Mouse (Mus musculus): Measurements from ENCODE around the gene Scn4a.
A peak's percentile ranks its signal among the peaks of the same experiment; 100 is the strongest.
"Not testable (repeated sequence)": the region's sequence is repeated elsewhere in the genome, so short reads cannot be mapped to it uniquely, and the experiment has no call there.

Gene Scn4a

DNA sequence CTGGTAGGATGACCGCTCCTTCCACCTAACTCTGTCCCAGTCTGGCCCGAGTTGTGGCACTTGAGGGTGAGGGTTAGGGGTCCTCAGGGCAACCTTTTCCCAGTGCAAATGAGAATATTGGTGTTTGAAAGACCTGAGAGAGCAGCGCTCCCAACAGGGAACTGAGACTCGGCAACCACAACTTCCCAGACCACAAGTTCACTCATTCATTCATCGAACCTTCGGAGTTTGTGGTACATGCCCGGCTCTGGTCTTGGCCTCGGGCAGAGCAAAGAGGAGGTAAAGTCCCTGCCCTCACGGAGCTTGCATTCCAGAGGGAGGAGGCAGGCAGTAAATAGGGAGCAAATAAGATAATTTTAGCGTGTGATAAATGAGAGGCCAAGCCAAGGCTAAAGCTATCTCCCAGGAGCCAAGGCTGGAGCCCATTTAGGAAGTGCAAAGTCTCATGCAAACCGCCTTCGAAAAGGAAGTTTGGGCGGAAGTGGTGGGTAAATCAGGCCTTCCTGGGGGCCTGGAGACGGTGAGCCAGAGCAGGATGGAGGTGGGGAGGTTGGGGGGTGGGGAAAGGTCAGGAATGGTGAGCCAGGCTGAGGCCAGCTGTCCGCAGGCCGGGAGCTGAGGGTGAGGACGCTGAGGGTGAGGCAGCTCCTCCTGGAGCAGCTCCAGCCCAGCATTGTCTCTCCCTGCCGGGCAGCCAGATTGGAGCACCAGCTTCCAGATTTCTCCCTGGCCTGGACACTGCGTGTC lies 2.5 kb upstream of the Scn4a start:
- DNase-seq (ENCODE audit: extremely low spot score) = no peak

DNA sequence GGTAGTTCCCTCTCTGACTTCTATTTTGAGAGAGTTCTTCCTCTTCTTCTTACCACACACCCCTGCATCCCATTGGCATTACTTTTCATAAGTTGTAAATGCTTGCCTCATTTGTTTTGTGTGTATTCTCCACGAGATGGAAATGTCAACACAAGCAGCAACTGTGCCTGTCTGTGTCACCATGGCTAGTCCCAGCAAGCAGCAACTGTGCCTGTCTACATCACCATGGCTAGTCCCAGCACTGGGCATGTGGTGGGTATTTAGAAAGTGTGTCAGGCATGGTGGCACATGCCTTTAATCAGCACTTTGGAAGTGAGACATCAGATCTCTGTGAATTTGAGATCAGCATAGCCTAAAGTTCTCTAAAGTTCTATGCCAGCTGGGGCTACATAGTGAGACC lies 1.1 kb upstream of the Scn4a start:
- DNase-seq (ENCODE audit: extremely low spot score) = no peak

DNA sequence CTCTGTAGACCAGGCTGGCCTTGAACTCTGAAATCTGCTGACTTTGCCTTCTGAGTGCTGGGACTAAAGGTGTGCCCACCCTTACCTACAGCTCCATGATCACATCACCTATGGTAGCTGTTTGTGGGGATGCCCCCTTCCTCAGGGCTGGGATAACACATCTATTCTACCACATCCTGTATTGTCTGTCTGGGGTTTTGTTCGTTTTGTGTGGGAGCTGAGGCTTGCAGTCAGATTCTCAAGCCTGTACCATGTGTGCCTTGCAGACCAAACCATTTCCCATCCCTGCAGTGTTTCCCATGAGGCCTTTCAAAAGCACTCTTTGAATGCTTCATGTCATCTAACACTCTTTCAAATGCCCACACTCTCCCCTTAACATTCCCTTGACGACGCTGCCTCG lies 1.1 kb downstream of the Scn4a start:
- no peak for DNase-seq (ENCODE audit: extremely low spot score)

DNA sequence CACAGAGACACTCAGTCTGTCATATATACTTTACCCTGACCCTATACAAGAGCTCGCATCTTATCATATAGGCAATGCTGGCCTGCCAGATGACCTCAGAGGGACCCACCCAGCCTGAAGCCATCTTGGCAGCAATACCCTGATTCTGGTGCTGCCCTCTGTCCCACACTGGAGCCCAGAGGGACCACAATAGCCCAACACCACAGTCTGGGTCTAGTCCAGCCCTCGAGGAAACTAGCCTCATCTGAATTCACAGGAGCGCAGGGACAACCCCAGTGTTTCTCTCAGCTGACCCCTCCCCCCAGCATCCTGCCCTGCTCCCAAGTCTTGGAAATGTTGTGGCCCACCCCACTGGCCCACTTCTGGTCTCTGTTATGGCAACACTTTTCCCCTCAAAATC lies 1.8 kb downstream of the Scn4a start:
- no peak for DNase-seq (ENCODE audit: extremely low spot score)

DNA sequence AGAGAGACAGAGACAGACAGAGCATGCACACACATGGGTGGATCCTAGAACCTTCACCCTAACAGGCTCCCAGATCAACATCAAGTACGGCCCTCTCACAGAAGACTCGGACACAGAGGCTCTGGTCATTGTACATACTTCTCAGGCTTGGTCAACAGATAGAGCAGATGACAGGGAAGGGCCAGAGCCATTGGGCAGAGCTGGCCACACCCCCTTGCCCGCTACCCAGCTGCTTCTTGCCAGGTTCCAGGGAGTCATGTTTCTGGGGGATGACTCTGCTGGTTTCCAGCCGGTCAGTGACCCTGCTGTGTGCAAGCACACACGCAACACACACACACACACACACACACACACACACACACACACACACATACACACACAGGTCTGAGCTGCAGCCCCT lies 2.2 kb downstream of the Scn4a start:
- DNase-seq (ENCODE audit: extremely low spot score) = no peak

DNA sequence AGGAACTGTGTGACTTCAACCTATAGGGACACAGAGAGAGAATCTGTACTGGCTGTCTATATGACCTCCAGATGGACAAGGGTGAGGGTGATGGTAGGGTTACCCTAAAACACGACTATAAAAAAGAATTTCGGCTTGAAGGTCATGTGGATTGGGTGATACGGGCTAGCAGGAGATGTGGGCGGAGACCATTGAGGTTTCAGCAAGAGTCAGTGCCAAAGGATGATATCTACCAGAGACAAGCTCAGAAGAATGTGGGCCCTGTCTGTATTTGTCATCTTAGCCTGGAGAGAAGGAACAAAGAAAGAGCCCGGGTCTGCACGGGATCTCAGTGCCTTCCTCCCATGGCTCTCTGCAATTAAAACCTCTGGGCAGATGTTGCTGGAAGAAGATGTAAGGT lies 3.3 kb downstream of the Scn4a start:
- DNase-seq (ENCODE audit: extremely low spot score) = no peak

DNA sequence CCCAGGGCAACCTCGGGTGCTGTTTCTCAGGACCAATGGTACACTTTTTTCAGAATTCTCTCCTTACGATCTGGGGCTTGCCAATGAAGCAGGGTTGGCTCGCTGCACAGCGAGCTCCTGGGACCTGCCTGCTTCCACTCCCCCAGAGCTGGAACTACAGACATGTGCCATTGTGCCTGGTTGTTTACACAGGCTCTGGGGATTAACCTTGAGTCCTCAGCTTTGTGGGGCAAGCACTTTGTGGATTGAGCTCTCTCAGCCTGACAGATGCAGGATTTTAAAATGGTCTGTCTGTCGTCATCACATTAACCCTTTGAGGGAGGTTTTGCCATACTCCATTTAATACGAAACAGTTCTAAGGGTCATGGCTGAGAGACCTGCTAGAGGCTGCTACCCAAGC lies 8.2 kb downstream of the Scn4a start:
- DNase-seq (ENCODE audit: extremely low spot score) = no peak

DNA sequence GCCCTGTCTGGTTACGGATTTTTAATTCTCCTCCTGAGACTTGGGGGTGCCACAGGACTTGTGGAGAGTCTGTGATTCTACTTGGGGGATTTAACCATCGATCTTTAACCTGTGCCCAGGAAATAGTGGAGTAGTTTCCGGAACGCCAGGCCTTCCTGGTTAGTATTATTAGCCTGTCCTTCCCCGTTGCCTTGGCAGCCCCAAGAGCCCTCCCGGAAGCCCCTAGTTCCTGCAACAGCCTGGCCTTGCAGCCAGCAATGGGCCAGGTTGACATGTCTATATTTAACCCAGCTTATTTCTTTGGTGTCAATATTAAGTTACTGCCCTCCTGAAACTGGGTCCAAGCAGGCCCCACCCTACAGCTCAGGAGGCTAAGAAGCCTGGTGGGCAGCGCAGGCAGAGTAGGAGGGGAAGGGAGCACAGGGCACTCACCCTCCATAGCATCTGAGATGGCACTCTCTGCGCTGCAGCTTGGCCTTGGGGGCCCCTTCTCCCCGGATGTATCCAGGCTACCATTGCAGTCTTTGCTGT lies 12.0 kb downstream of the Scn4a start:
- DNase-seq (ENCODE audit: extremely low spot score) = no peak

DNA sequence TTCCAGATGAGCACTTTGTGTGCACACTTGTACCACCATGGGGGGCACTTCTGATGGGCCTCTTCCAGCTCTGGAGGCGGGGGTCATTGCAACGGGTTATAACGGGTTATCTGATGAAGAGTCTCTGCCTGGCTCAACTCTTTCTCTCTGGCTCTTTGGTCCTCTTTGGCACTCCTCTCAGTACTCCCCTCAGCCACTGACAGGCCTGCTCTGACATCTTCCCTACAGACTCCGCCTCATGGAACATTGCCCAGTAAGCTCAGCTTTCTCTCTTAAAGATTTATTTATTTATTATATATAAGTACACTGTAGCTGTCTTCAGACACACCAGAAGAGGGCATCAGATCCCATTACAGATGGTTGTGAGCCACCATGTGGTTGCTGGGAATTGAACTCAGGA lies 13.8 kb downstream of the Scn4a start:
- not testable (repeated sequence) for DNase-seq (ENCODE audit: extremely low spot score)

DNA sequence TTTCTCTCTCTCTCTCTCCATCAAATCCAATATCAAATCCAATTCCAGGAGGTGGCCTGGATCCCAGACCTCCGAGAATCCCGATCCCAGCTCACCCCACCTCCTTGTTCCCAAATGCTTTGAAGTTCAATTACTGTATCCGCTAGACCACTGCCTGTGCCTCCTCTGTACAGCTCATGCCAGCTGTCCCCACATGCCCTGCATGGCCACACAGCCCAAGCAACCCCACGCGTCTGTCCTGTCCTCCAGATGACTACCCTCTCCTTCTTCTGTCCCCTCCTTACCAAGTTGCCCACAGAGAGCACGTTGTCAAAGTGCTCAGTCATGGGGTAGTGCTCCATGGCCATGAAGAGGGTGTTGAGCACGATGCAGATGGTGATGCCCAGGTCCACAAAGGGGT lies 14.2 kb downstream of the Scn4a start:
- no peak for DNase-seq (ENCODE audit: extremely low spot score)

DNA sequence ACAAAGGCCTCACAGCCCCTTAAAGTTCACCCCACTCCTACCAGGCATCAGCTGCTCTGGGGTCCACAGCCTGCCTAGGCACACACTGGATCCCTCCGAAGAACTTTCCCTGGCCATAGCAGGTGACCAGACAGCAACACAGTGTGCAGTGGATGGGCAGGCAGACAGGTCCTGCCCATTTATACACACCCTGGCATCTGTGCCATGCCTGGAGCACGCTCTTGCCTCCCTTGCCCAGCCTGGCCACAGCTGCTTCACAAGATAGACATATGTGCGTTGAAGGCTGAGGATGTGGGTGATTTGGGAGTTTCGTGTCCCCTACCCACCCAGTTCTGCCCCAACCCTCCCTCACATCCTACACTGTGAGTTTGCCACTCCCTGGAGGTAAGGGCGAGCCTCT lies 15.1 kb downstream of the Scn4a start:
- DNase-seq (ENCODE audit: extremely low spot score) = no peak

DNA sequence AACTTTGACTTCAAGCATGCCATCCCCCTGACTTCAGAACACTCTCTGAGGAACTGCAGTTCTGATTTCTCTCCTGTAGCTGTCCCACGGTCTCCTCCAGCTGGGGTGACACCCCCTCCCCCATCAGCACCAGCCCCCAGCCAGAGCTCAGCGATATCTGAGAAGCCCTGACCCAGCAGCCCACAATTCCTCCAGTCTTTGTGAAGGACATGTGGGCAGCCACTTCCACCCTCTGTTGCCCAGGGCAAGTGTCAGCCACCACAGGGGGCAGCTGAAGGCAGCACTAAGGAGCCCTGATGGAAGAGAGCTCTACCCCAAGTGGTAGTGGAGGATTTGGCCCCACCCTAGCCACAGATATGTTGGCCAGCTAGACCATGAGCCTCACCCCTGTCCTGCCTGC lies 19.0 kb downstream of the Scn4a start:
- no peak for DNase-seq (ENCODE audit: extremely low spot score)

DNA sequence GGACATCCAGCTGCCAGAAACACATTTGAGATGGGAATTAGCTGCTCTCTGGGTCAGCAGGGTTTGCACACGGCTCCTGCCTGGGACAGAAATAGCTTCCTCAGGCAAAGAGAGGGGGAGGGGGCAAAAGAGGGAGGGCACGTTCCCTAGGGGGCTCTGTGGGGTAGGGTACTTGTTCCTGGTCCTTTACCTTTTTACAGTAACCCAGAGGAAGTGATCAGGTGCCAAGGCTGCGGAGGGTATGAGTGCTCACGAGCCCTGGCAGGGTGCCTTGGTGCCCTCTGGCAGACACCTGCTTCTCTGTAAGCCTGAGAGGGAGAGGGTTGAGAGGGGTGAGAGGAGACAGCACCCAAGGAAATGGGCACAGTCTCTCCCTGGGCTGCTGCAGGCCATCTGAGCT lies 20.6 kb downstream of the Scn4a start:
- no peak for DNase-seq (ENCODE audit: extremely low spot score)

DNA sequence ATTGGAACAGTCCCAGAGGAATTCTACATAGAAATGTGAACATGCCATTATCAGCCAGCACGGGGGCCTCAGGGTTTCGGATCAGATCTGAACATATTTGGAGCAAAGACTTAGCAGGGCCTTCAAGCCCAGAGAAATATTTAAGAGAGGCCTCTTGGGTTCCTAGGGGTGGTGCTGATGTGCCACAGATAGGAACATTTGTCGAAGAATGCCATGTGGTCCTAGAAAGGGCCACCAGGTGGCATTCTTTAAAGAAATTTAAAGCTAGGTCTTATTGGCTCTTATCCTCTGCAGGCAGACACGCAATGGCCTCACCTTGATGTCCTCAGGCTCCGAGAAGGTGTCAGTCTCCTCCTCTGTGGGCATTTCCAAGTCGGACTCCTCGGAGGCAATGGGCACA lies 23.4 kb downstream of the Scn4a start:
- no peak for DNase-seq (ENCODE audit: extremely low spot score)

DNA sequence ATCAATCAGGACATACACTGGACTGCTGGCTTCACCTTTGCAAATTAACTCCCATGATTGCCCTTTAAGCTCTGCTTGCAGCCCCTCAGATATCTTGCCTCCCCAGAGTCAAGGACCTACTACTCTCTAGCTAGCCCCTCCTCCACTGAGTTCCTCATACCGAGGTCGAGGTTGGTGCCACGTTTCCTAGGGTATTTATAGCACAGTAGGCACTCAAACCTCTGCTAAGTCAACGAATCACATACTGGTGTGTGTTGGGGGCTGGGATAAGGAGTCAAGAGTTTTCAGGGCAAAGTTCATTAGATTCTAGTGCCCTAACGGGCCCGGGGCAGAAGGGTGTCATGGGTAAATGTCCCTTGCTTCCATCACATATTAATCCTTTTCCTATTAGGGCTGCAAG lies 24.0 kb downstream of the Scn4a start:
- no peak for DNase-seq (ENCODE audit: extremely low spot score)

DNA sequence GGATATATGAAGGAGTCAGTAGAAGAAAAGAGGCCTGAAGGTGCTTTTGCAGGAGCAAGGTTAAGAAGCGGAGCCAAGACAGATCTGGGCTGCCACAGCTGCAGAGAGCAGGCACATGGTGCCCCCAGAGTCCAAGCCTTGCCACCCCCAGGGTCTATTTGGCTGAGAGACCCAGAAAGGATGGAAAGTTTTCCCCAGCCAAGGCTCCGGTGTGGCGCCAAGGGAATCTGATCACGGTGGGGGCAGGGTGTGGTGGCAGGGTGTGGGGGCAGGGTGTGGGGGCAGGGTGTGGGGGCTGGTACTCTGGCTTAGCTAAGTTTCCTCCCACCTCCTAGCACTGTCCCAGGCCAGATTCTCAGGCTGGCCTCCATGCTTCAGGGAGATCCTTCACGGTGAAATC lies 24.6 kb downstream of the Scn4a start:
- no peak for DNase-seq (ENCODE audit: extremely low spot score)

DNA sequence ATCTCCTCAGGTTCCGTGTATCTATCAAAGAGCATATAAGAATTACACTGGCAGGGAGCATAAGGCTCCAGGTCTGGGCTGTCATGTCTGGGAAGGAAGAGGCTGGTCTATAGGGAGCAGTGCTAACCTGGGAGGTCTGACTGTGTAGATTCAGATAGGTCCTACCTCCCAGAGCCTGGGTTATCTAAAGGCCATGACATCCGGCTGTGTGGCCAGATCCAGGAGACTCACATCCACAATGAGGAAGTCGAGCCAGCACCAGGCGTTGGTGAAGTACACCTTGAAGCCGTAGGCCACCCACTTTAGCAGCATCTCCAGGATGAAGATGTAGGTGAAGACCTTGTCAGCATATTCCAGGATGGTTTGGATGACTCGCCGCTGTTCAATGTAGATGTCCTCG lies 26.6 kb downstream of the Scn4a start:
- no peak for DNase-seq (ENCODE audit: extremely low spot score)

DNA sequence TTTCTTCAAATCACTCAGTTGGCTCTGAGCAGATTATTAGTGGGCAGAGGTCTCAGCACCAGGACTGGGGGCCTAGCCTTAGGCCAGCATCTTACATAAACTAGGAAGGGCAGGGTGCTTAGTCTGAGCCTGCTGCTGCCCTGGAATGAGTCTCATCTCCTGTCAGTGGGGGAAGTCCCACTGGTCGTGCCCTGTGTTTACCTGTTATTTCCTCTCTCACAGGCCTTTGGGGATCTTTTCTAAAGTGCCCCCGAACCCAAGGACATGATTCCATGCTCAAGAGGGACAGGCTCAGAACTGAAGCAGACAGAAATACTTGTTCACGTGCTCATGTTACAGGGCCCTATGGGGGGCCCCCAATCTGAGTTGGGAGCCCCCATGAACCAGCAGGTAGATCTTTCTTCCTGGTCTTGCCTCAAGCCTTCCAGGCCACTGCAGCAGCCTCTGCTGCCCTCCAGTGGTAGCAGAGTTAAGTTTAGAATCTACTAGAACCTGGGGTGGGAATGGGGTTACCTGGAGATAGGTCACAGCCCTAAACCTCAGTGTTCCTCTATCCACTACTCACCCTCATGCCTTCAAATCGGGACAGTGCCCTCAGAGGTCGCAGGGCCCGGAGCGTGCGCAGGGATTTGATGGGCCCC lies 27.4 kb downstream of the Scn4a start:
- peak; percentile 52 for DNase-seq (ENCODE audit: extremely low spot score)

DNA sequence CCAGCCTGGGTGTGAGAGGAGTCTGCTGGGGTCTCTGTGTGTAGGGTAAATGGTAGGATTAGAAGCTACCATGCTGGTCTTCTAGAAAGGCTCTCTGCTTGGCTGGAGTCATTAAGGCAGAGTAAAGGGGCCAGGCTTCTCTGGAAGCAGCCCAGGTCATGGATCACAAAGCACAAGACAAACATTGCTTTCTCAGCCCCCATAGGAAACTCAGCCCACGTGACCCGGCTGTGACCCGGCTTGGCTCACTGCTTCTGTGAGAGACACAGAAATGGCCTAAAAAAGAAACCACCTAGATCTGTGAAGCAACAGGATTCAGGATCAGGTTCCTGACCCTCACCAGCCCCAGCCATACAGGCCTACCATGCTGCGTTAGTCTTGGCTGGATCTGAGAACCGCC lies 28.2 kb downstream of the Scn4a start:
- DNase-seq (ENCODE audit: extremely low spot score) = no peak

DNA sequence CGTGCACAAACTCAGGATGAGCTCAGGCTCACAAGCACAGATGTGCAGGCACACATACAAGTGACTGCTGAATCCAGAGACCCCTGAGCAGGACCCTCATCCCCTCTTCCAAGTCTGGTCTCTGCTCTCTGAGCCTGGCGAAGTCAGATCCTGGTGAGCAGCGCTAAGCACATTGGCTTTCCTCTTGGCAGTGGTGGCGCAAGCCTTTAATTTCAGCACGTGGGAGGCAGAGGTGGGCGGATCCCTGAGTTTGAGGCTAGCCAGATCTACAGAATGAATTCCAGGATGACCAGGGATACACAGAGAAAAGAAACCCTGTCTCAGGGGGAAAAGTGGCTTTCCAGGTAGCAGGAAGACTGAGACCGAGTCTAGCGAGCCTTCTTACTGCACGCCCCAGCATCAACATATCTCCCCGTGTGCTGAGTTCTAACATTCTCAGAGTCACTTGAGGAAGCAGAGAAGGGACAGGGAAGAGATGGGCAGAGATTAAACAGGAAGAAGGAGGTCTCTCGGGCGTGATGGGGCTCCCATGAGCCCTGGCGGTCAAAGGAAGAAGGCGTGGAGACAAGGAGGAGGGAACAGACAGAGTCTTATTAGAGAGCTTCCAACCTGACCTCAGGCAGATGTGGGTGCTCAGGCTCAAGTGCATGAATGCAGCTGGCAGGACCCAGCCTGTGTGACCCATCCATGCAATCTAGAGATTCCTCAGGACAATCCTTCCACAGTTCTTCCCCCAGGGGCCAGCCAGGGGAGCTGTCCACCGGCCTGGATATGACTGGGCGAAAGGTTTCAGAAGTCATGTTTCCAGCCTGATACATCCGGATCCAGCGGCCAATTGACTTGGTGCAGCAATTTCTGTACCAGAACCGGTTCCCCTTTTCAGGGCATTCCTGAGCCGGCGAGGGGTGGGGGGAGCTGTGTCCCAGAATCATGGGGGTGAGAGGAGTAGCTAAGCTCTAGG lies 34.4 kb downstream of the Scn4a start:
- DNase-seq (ENCODE audit: extremely low spot score) = no peak

DNA sequence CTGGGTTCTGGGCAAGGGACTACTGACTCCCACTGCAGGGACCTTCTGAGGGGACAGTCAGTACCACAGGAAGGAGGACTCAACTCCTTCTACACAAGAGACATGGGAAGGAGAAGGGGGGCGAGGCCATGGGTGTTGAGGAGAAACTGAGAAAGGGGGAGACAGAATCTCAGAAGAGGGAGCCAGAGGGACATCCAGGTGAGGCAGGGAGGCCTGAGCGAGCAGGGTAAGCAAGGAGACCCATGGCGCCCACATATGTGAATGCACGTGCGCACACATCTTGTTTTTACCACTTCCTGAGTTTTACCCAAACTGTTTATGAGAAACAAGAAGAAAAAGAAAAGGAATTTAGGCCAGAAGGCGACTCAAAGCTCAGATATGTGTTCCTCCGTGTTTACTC lies 35.3 kb downstream of the Scn4a start:
- DNase-seq (ENCODE audit: extremely low spot score) = no peak

DNA sequence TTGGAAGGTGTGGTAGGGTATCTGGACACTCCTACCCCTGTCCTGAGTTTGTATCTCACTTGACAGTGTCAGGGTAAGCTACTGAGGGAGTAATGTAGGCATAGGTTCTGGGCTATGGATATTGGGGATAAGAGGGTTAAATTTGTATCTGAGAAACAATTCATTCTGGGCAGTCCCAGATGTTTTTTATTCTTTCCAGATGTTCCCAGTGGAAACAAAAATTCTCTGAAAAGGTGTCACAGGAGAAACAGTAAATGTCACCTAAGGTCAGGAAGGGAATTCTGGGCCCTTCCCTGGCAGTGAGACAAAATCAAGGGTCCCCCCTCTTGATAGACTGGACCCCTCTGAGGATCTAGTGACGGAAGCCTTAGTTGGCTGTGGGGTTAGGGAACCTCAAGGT lies 36.7 kb downstream of the Scn4a start:
- no peak for DNase-seq (ENCODE audit: extremely low spot score)
